In genomic region chr17:82860966-82861365, GRCm38 (mm10) we compare ENCODE assay signal across 26 mouse cellular contexts.
"Had no signal": no experiment of that assay in that cellular context is flagged by ENCODE, and none has a peak within 500 bp of the region (broad histone marks: within the 10 kb centered on the region; RNA-seq: fewer than 3 reads in every experiment).

No protein-coding gene starts in this region.

- H3K36me3 ChIP-seq: heart, embryonic 13.5 days; heart, embryonic 15.5 days; hindbrain, embryonic 13.5 days; hindbrain, embryonic 15.5 days; kidney, embryonic 15.5 days; limb, embryonic 13.5 days; limb, embryonic 15.5 days had no signal

- DNase-seq: gastrocnemius, adult 2 months; gastrocnemius, postnatal 10 days; gastrocnemius, postnatal 36 days; heart, adult 11 months; heart, adult 2 months; heart, postnatal 14 days; heart, postnatal 36 days; kidney, adult 11 months; kidney, adult 2 months; kidney, adult 9 months; kidney, postnatal 14 days; kidney, postnatal 36 days; layer of hippocampus, adult 9-11 months; layer of hippocampus, postnatal 36 days; left cerebral cortex, postnatal 4 days had no signal

- H3K4me2 ChIP-seq: heart, embryonic 11.5 days; heart, embryonic 13.5 days; heart, embryonic 15.5 days; hindbrain, embryonic 13.5 days; hindbrain, embryonic 15.5 days; kidney, embryonic 15.5 days; limb, embryonic 13.5 days; limb, embryonic 15.5 days had no signal

- H3K4me3 ChIP-seq: gastrocnemius, adult 2 months; heart, adult 2 months; heart, embryonic 13.5 days; heart, embryonic 15.5 days; hindbrain, embryonic 13.5 days; hindbrain, embryonic 15.5 days; kidney, embryonic 15.5 days; limb, embryonic 13.5 days; limb, embryonic 15.5 days had no signal

- ATAC-seq: hindbrain, postnatal 0 days; intestine, embryonic 16.5 days had no signal

- H3K9me3 ChIP-seq: heart, embryonic 13.5 days; heart, embryonic 15.5 days; hindbrain, embryonic 13.5 days; hindbrain, embryonic 15.5 days; kidney, embryonic 15.5 days; limb, embryonic 13.5 days; limb, embryonic 15.5 days had no signal

- H3K27ac ChIP-seq: gastrocnemius, adult 2 months; heart, adult 2 months; heart, embryonic 13.5 days; heart, embryonic 15.5 days; hindbrain, embryonic 13.5 days; hindbrain, embryonic 15.5 days; hindbrain, postnatal 0 days; kidney, embryonic 15.5 days; kidney, postnatal 0 days; limb, embryonic 13.5 days; limb, embryonic 15.5 days had no signal

- H3K27me3 ChIP-seq: heart, embryonic 15.5 days; hindbrain, embryonic 15.5 days; kidney, embryonic 15.5 days; limb, embryonic 15.5 days had no signal

- H3K9ac ChIP-seq: heart, embryonic 13.5 days; heart, embryonic 15.5 days; hindbrain, embryonic 13.5 days; hindbrain, embryonic 15.5 days; kidney, embryonic 15.5 days; limb, embryonic 13.5 days; limb, embryonic 15.5 days had no signal

- H3K4me1 ChIP-seq: heart, embryonic 13.5 days had no signal
